Mouse (Mus musculus) limb, embryonic 11.5 days (tissue): ENCODE results near the gene 1700017N19Rik. TPM values are rescaled to one million over a fixed set of nuclear protein-coding genes. Genes with fewer than 3 reads are reported as not detected.
A peak's percentile ranks its signal among the peaks of the same experiment; 100 is the strongest.
"Not testable (repeated sequence)": the region's sequence is repeated elsewhere in the genome, so short reads cannot be mapped to it uniquely, and the experiment has no call there.

Experiments
- ATAC-seq: fragments of 200-750 bp; cut with Nextera tagmentation; 2 replicates; pipeline ENCODE4 v1.8.0; 2017; ENCODE audit warnings: low read depth; ENCODE audit not compliant: insufficient number of reproducible peaks, low FRiP score, low TSS enrichment
- DNase-seq: peaks from one replicate; pipeline ENCODE4 v3.0.0-alpha.2; 2015; ENCODE audit warnings: low spot score
- H3K27ac ChIP-seq: fragments of 300-500 bp; sonication (generic); replicated peaks from 2 replicates; pipeline ENCODE4 v1.5.1; 2014; ENCODE audit warnings: low read depth, mild to moderate bottlenecking, low read length
- H3K27me3 ChIP-seq: fragments of 300-500 bp; sonication (generic); 2 replicates; pipeline ENCODE4 v1.6.1; 2014; ENCODE audit warnings: mild to moderate bottlenecking, low read length, mixed read lengths; ENCODE audit not compliant: control insufficient read depth, insufficient read depth
- H3K36me3 ChIP-seq: fragments of 300-500 bp; sonication (generic); 2 replicates; pipeline ENCODE4 v1.6.1; 2014; ENCODE audit warnings: mild to moderate bottlenecking, low read length, moderate library complexity, mixed read lengths; ENCODE audit not compliant: control insufficient read depth, insufficient read depth
- H3K4me1 ChIP-seq: fragments of 300-500 bp; sonication (generic); 2 replicates; pipeline ENCODE4 v1.6.1; 2014; ENCODE audit warnings: low read length, mixed read lengths; ENCODE audit not compliant: control insufficient read depth, insufficient read depth
- H3K4me2 ChIP-seq: fragments of 300-500 bp; sonication (generic); 2 replicates; pipeline ENCODE4 v1.6.1; 2014; ENCODE audit warnings: low read depth, mild to moderate bottlenecking, moderate library complexity; ENCODE audit not compliant: severe bottlenecking
- H3K4me3 ChIP-seq: fragments of 300-500 bp; sonication (generic); 2 replicates; pipeline ENCODE4 v1.5.1; 2014; ENCODE audit warnings: low read depth, low read length
- H3K9ac ChIP-seq: fragments of 300-500 bp; sonication (generic); 2 replicates; pipeline ENCODE4 v1.6.1; 2014; ENCODE audit warnings: mild to moderate bottlenecking, low read length
- H3K9me3 ChIP-seq: fragments of 300-500 bp; sonication (generic); 2 replicates; pipeline ENCODE4 v1.6.1; 2016; ENCODE audit warnings: low read length; ENCODE audit not compliant: control insufficient read depth
- WGBS: fragments of 180-500 bp; shearing (Covaris S2); extraction: QIAGEN DNeasy Blood & Tissue Kit; methylation state at CpG from one replicate; pipeline ENCODE4 v1.1.7; 2014; 5-methylcytosine and 5-hydroxymethylcytosine counted together
- polyA plus RNA-seq: library from polyadenylated mRNA; unstranded; fragments of >200 nt; fragmentation: Nextera tagmentation; extraction: Ambion mirVana; gene quantifications from 2 replicates; pipeline ENCODE4 v1.2.1, GENCODE M21; 2014

Gene 1700017N19Rik
- not detected in 2 replicates for polyA plus RNA-seq

DNA sequence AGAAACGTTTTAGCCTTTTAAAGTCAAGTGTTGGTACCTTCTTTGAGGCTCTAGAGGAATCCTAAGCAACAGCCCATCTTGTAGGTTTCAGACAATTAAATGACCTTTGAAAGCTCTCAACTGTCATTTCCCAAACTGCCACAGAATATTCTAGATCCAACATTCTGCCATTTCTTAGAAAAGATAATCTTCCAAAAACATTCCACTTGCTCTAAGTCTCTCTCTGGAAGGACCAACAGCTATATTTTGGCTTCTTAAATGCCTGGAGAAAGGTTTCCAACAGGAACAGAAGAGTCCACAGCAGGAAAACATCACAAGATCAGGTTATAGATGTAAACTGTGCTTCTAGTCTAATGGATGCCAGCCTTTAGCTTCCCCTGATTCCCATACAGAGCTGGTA, at the start of gene 1700017N19Rik, which contains the start of gene 4930430F08Rik:
Gene 1700017N19Rik (plus strand): TSS at position 162 of the 400 bp plus-strand sequence.
Gene 4930430F08Rik (minus strand): TSS at position 101 of the 400 bp plus-strand sequence.
- 73% methylated on average over 1 of the region's 1 CpGs for WGBS
- Histone ChIP-seq H3K4me1 (no peaks in the 10 kb centered on the region), H3K27me3 (no peaks in the 10 kb centered on the region), H3K4me3 (peak within 1 kb of the TSS; percentile 60), H3K9ac (no peak within 1 kb of the TSS), H3K27ac (no peak within 1 kb of the TSS), H3K4me2 (no peak within 1 kb of the TSS; the same call in 1 of the 2 replicates), H3K36me3 (no peaks in the 10 kb centered on the region), H3K9me3 (no peaks in the 10 kb centered on the region)
- ATAC-seq (no peak), DNase-seq (no peak)

DNA sequence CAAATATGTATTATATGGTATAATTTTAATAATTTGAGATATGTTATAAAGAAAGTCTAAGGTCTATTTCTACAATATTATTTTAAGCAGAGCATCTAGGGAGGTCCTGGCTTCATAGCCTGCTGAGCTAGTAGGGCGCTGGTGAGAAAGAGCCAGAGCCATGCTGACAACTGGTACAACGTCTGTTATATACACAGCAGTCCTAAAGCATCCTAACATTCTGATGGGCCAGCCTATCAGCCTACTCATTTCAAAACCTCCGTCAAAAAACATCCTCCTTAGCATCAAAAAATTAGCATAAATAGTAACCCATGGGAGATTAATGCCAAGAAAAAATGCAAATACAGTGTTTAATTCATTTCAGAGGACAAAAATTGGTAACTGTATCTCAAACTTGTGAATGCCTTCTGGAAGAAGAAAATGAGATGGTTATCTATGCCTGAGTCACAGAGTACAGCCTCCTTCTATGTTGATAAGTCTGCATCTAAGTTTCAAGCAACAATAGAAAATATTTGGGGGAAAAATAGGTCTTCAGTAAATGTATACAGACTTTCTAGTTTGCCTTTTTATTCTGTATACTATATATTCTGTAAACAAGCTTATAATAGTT, 33.6 kb upstream of the 1700017N19Rik start:
- 80% methylated on average over 3 of the region's 3 CpGs for WGBS
- no peak overlapping the region for H3K4me3 ChIP-seq
- H3K36me3 ChIP-seq: no peaks in the 10 kb centered on the region
- H3K9ac ChIP-seq: no peak overlapping the region
- no peaks in the 10 kb centered on the region for H3K4me1 ChIP-seq
- H3K27ac ChIP-seq: no peak overlapping the region
- ATAC-seq (no peak), DNase-seq (no peak)
- H3K9me3 ChIP-seq: no peaks in the 10 kb centered on the region
- H3K4me2 ChIP-seq: no peak overlapping the region
- H3K27me3 ChIP-seq: no peaks in the 10 kb centered on the region

DNA sequence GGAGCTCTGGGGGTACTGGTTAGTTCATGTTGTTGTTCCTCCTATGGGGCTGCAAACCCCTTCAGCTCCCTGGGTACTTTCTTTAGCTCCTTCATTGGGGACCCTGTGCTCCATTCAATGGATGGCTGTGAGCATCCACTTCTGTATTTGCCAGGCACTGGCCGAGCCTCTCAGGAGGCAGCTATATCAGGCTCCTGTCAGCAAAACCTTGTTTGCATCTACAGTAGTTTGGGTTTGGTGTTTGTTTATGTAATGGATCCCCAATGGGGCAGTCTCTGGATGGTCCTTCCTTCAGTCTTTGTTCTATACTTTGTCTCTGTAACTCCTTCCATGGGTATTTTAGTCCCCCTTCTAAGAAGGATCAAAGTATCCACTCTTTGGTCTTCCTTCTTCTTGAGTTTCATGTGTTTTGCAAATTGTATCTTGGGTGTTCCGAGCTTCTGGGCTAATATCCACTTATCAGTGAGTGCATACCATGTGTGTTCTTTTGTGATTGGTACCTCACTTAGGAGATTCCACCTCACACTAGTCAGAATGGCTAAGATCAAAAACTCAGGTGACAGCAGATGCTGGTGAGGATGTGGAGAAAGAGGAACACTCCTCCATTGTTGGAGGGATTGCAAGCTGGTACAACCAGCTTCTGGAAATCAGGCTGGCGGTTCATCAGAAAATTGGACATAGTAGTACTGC, 29.9 kb upstream of the 1700017N19Rik start:
- not testable (repeated sequence) for H3K9ac ChIP-seq, H3K4me1 ChIP-seq, H3K9me3 ChIP-seq, H3K4me3 ChIP-seq, H3K36me3 ChIP-seq, H3K27ac ChIP-seq, H3K4me2 ChIP-seq, ATAC-seq, DNase-seq, H3K27me3 ChIP-seq
- 90% methylated on average over 3 of the region's 3 CpGs for WGBS

DNA sequence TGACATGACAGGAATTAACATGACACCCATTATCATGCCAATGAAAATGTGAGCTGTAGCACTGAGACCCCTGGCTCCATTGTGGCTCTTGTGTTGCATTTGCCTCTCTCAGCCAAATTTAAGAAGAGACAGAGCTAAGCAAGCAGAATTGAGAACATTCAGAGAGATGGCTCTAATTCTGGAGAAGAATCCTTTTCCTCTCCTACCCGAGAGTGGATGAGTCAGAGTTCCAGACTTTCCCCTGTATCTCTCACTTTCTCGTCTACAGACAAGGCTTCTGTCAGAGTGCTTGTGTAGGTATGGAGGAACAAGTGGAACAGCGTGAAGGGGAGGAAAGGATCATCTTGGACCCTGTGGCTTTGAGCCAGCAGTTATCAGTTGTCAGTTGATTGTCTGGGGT, 26.2 kb upstream of the 1700017N19Rik start:
- H3K27me3 ChIP-seq: no peaks in the 10 kb centered on the region
- H3K36me3 ChIP-seq: no peaks in the 10 kb centered on the region; the same call in 1 of the 2 replicates
- H3K4me3 ChIP-seq: no peak overlapping the region
- WGBS: 89% methylated on average over 3 of the region's 3 CpGs
- no peak for ATAC-seq
- no peak overlapping the region for H3K9ac ChIP-seq
- no peaks in the 10 kb centered on the region for H3K9me3 ChIP-seq
- no peaks in the 10 kb centered on the region for H3K4me1 ChIP-seq
- H3K27ac ChIP-seq: no peak overlapping the region
- DNase-seq: no peak
- H3K4me2 ChIP-seq: no peak overlapping the region

DNA sequence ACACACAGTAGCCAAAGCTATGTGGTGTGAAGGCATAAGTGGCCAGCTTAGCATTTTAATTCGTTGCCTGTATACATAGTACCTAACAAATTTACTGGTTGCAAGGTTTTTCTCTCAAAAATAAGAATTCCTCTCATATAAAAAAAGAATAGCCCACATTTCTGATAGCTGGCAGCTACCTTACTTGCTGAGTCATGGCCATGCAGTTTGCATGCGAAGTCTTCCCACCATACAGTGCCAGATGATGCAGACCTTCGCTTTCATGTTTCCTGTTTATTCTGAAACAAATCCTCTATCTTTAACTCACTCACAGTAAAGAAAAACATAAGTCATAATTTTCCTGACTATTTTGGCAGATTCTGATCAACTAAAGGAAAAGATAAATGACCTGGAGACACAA, 18.6 kb upstream of the 1700017N19Rik start:
- Histone ChIP-seq H3K4me3 (no peak overlapping the region), H3K9ac (no peak overlapping the region), H3K4me2 (no peak overlapping the region), H3K9me3 (no peaks in the 10 kb centered on the region), H3K4me1 (no peaks in the 10 kb centered on the region), H3K36me3 (no peaks in the 10 kb centered on the region), H3K27me3 (no peaks in the 10 kb centered on the region), H3K27ac (no peak overlapping the region)
- no peak for ATAC-seq
- no peak for DNase-seq
- 91% methylated on average over 3 of the region's 3 CpGs for WGBS

DNA sequence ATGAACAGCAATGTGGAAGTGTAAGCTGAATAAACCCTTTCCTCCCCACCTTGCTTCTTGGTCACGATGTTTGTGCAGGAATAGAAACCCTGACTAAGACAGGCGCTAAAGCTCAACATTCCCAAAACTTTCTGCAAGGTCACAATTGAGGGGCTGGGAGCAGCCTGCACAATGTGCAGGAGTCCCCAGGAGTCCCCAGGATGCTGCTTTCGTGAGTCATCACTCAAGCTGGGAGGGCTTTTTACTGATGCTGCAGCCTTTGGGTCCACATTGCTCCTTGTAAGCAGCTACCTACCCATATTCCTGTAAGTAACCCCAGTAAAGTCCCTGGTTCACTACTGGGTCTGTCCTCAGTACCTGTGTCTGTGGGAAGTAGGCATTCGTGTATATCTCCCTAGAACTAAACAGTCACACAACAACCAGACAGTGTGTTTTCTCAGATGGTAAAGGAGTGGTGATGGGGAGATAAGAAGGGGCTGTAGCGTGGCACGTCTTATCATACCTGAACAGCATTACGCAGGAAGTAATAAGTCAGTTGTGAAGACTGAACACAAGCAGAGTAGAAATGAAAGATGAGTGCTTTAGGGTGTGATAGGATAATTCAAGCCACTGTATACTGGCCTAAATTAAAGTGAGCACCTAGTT, 15.7 kb upstream of the 1700017N19Rik start:
- 92% methylated on average over 7 of the region's 7 CpGs for WGBS
- Histone ChIP-seq H3K4me2 (no peak overlapping the region), H3K4me3 (no peak overlapping the region), H3K36me3 (0 out of 2 replicates have a peak, but pooled peaks cover 3% of the 10 kb centered on the region), H3K9me3 (no peaks in the 10 kb centered on the region), H3K27me3 (no peaks in the 10 kb centered on the region), H3K4me1 (no peaks in the 10 kb centered on the region), H3K27ac (no peak overlapping the region), H3K9ac (no peak overlapping the region)
- no peak for ATAC-seq
- DNase-seq: no peak

DNA sequence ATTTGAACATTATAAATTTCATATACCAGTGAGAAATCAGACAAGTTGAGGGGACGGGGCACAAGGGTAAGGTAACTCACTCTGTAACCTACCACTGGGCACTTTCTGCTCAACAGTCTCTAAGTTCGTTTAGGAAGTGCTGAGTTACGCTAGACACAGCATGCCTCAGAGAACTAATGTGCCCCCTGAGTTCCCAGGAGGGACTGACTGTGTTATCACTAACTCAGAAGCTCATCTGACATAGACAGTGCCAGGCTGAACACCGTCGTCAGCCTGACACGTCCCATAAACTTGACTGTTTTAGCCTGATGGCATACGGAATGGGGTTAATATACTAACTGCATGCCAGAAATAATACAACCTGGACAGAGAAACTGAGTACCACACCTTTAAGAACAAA, 15.0 kb upstream of the 1700017N19Rik start:
- no peaks in the 10 kb centered on the region for H3K9me3 ChIP-seq
- 0 out of 2 replicates have a peak, but pooled peaks cover 3% of the 10 kb centered on the region for H3K36me3 ChIP-seq
- H3K27me3 ChIP-seq: no peaks in the 10 kb centered on the region
- no peak for DNase-seq
- no peak for ATAC-seq
- H3K27ac ChIP-seq: no peak overlapping the region
- no peak overlapping the region for H3K9ac ChIP-seq
- no peaks in the 10 kb centered on the region for H3K4me1 ChIP-seq
- H3K4me3 ChIP-seq: no peak overlapping the region
- 94% methylated on average over 7 of the region's 7 CpGs for WGBS
- H3K4me2 ChIP-seq: no peak overlapping the region

DNA sequence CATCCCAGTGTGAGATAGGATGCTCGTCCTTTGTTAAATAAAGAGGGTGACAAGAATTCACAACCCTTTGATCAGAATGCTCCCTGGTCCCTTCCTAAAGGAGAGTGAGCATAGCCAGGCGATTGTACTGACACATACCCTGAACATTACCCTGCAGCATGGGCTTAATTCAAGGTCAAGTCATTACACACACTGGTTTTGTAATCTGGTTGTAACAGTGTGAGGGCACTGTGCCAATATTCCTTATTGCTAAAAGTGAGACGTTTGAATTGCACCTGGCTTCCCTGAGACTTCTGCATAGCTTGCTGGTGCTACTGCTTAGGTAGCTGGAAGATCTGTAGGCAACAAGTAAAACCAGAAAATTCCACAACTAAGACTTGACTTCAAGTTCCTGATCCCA, 6.1 kb upstream of the 1700017N19Rik start:
- H3K27ac ChIP-seq: no peak overlapping the region
- no peaks in the 10 kb centered on the region for H3K27me3 ChIP-seq
- no peak overlapping the region for H3K4me3 ChIP-seq
- DNase-seq: no peak
- ATAC-seq: no peak
- H3K4me2 ChIP-seq: no peak overlapping the region
- H3K4me1 ChIP-seq: no peaks in the 10 kb centered on the region
- no peaks in the 10 kb centered on the region for H3K9me3 ChIP-seq
- no peak overlapping the region for H3K9ac ChIP-seq
- H3K36me3 ChIP-seq: 0 out of 2 replicates have a peak, but pooled peaks cover 2% of the 10 kb centered on the region
- 89% methylated on average over 3 of the region's 3 CpGs for WGBS
